Mouse (Mus musculus): Measurements from ENCODE around the gene Atp7b. TPM values are rescaled to one million over a fixed set of nuclear protein-coding genes. Genes with fewer than 3 reads are reported as not detected.
A peak's percentile ranks its signal among the peaks of the same experiment; 100 is the strongest.

The Atp7b gene
- polyA plus RNA-seq, 1 experiment from 2014 or later: 1.9 TPM

DNA sequence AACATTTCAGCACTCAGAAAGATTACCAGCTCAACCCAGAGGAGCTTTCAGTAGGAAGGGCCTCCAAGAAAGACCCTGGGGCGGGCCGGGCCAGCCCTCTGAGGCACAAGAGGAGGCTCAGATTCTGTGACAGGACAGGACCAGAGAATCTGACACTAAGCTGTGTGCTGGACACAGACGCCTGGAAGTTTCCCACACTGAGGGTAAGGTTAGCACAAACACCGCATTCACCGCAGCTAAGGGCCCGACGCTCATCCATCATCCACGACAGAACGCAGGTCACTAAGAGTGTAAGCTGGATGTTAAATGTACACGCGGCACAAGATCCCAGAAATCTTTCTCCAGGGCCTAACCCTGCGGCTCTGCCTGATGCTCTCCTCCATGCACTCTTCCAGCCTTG is 16.4 kb downstream of the Atp7b start:
- WGBS: 12% methylated on average over 12 of the region's 12 CpGs
- Histone ChIP-seq H3K9ac (no peak overlapping the region), H3K27me3 (ENCODE audit: insufficient read depth, low read length) (no peaks in the 10 kb centered on the region), H3K9me3 (ENCODE audit: low read depth, low read length) (no peaks in the 10 kb centered on the region), H3K4me2 (no peak overlapping the region), H3K4me1 (ENCODE audit: insufficient read depth) (no peaks in the 10 kb centered on the region), H3K27ac (ENCODE audit: low read depth) (no peak overlapping the region), H3K36me3 (ENCODE audit: insufficient read depth) (no peaks in the 10 kb centered on the region), H3K4me3 (ENCODE audit: low read depth, low read length) (no peak overlapping the region)
- TF ChIP-seq CTCF (IDR thresholded peaks at IDR 0.05; ENCODE audit: low read depth): no peak
- ATAC-seq (ENCODE audit: insufficient read depth) (no peak; the same call in 1 of the 2 replicates), DNase-seq (no peak)

DNA sequence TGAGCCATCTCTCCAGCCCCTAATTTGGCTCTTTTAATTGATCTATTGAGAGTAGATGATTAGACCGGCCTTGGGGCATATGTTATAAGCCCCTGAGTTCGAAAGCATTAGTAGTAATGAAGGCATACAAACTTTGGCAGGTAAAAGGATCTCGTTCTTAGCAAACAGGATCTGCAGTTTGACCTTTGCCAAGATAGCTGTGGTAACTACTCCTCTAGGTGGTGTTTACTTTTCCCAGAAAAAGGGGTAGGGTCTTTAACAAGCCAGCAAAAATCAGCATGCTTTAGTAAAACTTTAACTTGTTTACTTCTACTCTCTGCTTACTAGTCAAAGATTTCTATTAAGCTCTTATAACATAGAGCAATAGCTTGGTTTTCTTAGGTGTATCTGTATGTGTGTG is 17.6 kb downstream of the Atp7b start:
- WGBS: 64% methylated on average over 3 of the region's 3 CpGs
- H3K9ac ChIP-seq: no peak overlapping the region
- H3K36me3 ChIP-seq (ENCODE audit: insufficient read depth): no peaks in the 10 kb centered on the region
- H3K27me3 ChIP-seq (ENCODE audit: insufficient read depth, low read length): no peaks in the 10 kb centered on the region
- H3K4me2 ChIP-seq: no peak overlapping the region
- ATAC-seq (ENCODE audit: insufficient read depth): no peak
- TF ChIP-seq CTCF (IDR thresholded peaks at IDR 0.05; ENCODE audit: low read depth): no peak
- no peak overlapping the region for H3K4me3 ChIP-seq (ENCODE audit: low read depth, low read length)
- DNase-seq: no peak
- no peaks in the 10 kb centered on the region for H3K4me1 ChIP-seq (ENCODE audit: insufficient read depth)
- H3K27ac ChIP-seq (ENCODE audit: low read depth): no peak overlapping the region
- no peaks in the 10 kb centered on the region for H3K9me3 ChIP-seq (ENCODE audit: low read depth, low read length)

DNA sequence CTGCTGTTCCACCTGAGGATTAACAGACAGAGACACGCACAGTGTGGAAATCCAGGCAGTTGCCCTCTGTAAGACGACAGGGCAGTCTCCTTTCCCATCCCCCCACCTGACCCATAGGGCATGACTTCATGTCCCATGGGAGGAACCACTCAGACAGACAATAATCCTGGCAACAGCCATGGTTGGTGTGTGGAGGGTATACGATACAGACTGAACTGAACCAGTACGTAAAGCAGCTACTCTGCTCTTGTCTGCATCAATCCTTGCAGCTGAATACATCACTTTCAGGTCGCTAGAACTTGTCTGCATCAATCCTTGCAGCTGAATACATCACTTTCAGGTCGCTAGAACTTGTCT is 20.0 kb downstream of the Atp7b start:
- H3K27ac ChIP-seq (ENCODE audit: low read depth): no peak overlapping the region
- no peak for DNase-seq
- H3K27me3 ChIP-seq (ENCODE audit: insufficient read depth, low read length): no peaks in the 10 kb centered on the region
- H3K4me1 ChIP-seq (ENCODE audit: insufficient read depth): no peaks in the 10 kb centered on the region
- H3K9ac ChIP-seq: no peak overlapping the region
- no peak for TF ChIP-seq CTCF (IDR thresholded peaks at IDR 0.05; ENCODE audit: low read depth)
- whole genome bisulfite sequencing: 56% methylated on average over 6 of the region's 6 CpGs
- no peak overlapping the region for H3K4me2 ChIP-seq
- H3K4me3 ChIP-seq (ENCODE audit: low read depth, low read length): no peak overlapping the region
- no peak for ATAC-seq (ENCODE audit: insufficient read depth)
- no peaks in the 10 kb centered on the region for H3K36me3 ChIP-seq (ENCODE audit: insufficient read depth)
- H3K9me3 ChIP-seq (ENCODE audit: low read depth, low read length): no peaks in the 10 kb centered on the region

DNA sequence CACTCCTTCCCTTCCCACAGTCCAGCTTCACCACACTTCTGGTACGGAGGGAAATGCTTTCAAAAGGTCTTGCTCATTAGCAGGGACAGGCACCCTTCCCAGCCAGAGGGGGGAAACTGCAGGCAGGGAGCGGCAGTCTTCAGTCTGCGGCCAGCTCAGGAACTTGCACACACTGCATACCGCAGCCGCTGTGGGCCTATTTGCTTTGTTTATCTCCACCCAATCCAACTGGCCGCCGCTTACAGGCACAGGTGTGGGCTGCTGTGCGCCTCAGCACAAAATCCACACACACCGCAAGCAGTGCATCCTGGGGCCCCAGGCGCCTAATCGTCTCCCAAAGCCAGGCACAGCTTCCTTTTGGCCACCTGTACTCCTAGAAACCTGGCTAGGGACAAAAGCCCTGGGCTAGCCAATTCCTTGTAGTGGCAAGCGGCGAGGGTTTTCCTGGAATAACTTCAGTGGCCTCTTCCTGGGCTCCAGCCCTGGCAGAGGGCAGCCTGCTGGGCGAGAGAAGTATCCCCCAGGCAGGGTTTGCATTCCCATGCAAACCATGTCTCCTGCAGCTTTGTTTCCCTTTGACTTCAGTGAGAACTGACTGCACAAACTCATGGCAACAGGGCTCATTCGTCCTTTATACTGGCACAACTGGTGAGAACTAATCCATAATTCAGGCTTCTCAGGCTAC is 20.5 kb downstream of the Atp7b start:
- whole genome bisulfite sequencing: 10% methylated on average over 15 of the region's 15 CpGs
- H3K4me3 ChIP-seq (ENCODE audit: low read depth, low read length): peak overlapping the region; percentile 19

DNA sequence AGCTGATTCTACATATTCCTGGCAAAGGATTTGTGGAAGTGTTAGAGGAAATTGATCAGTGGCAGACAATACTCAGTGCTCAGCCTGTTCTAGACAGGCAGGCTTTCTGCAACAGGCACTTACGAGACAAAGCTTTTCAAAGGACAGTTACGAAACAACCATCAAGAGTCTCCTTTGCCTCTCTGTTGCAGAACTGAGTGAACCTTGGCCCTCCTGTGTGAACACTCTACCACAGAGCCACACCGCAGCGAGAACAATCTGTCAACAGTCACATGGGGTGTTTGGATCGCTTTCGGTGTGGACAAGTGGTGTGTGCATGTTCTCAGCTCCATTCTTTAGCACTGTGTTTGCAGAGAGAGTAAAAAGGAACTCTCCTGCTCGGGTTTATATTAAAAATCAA is 23.1 kb downstream of the Atp7b start:
- H3K27me3 ChIP-seq (ENCODE audit: insufficient read depth, low read length): no peaks in the 10 kb centered on the region
- no peak overlapping the region for H3K4me3 ChIP-seq (ENCODE audit: low read depth, low read length)
- DNase-seq (peak; percentile 29), ATAC-seq (ENCODE audit: insufficient read depth) (peak; percentile 53; the same call in 1 of the 2 replicates)
- TF ChIP-seq CTCF (IDR thresholded peaks at IDR 0.05; ENCODE audit: low read depth): no peak
- H3K36me3 ChIP-seq (ENCODE audit: insufficient read depth): no peaks in the 10 kb centered on the region
- H3K4me1 ChIP-seq (ENCODE audit: insufficient read depth): no peaks in the 10 kb centered on the region
- H3K9me3 ChIP-seq (ENCODE audit: low read depth, low read length): no peaks in the 10 kb centered on the region
- H3K27ac ChIP-seq (ENCODE audit: low read depth): no peak overlapping the region
- H3K4me2 ChIP-seq: no peak overlapping the region
- H3K9ac ChIP-seq: peak overlapping the region; percentile 16; the same call in 1 of the 2 replicates
- WGBS: 32% methylated on average over 7 of the region's 7 CpGs

More for the DNA sequence above, 20.5 kb downstream of the Atp7b start:
- no peaks in the 10 kb centered on the region for H3K27me3 ChIP-seq (ENCODE audit: insufficient read depth, low read length)
- H3K9me3 ChIP-seq (ENCODE audit: low read depth, low read length): no peaks in the 10 kb centered on the region
- no peak overlapping the region; the same call in 1 of the 2 replicates for H3K27ac ChIP-seq (ENCODE audit: low read depth)
- peak; percentile 56 for DNase-seq
- no peaks in the 10 kb centered on the region for H3K36me3 ChIP-seq (ENCODE audit: insufficient read depth)
- H3K4me1 ChIP-seq (ENCODE audit: insufficient read depth): no peaks in the 10 kb centered on the region
- TF ChIP-seq CTCF (IDR thresholded peaks at IDR 0.05; ENCODE audit: low read depth): no peak
- ATAC-seq (ENCODE audit: insufficient read depth): peak; percentile 88
- peak overlapping the region; percentile 20; the same call in 1 of the 2 replicates for H3K9ac ChIP-seq
- H3K4me2 ChIP-seq: peak overlapping the region; percentile 45

DNA sequence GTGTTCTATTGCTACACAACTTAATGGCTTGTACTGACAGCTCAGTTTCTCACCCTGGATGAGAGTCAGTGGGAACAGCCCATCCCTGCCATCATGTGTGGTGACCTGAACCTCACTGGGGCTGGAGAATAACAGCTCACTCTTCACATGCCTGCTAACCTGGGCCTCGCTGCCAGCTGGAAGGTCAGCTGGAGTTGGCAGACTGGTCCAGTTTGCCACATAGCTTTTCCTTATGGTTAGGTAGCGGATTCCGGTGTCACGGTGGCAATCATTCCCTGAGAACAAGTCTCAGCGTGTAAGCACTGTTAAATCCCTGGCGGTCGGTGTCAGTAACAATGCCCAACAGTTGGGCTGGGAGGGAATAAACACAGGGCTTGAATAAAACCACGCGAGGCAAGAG is 24.0 kb downstream of the Atp7b start:
- 93% methylated on average over 9 of the region's 9 CpGs for WGBS
- no peak overlapping the region for H3K4me2 ChIP-seq
- no peaks in the 10 kb centered on the region for H3K9me3 ChIP-seq (ENCODE audit: low read depth, low read length)
- H3K9ac ChIP-seq: no peak overlapping the region
- H3K27ac ChIP-seq (ENCODE audit: low read depth): no peak overlapping the region
- no peak for TF ChIP-seq CTCF (IDR thresholded peaks at IDR 0.05; ENCODE audit: low read depth)
- no peak overlapping the region for H3K4me3 ChIP-seq (ENCODE audit: low read depth, low read length)
- DNase-seq (no peak), ATAC-seq (ENCODE audit: insufficient read depth) (no peak)
- no peaks in the 10 kb centered on the region for H3K27me3 ChIP-seq (ENCODE audit: insufficient read depth, low read length)
- H3K36me3 ChIP-seq (ENCODE audit: insufficient read depth): no peaks in the 10 kb centered on the region
- H3K4me1 ChIP-seq (ENCODE audit: insufficient read depth): no peaks in the 10 kb centered on the region

DNA sequence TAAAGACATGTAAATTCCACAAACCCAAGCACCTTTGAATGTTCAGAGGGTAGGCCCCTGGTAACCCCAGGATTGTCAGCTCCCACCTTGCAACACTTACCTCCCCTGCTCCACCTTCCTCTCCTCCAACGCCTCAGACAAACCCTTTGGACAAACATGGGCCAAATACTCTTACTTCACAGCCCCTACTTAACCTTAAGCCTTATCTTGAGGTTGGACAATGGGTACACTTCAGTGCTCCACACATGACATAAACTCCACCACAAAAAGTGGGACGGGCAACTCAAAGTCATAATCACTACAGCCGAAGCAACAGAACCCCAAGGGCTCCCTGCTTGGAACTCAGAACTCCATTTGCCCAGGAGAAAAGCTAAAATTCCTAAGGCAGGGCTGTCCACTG is 29.1 kb downstream of the Atp7b start:
- DNase-seq (no peak), ATAC-seq (ENCODE audit: insufficient read depth) (no peak)
- H3K27ac ChIP-seq (ENCODE audit: low read depth): no peak overlapping the region
- H3K27me3 ChIP-seq (ENCODE audit: insufficient read depth, low read length): no peaks in the 10 kb centered on the region
- no peak overlapping the region for H3K4me2 ChIP-seq
- H3K4me3 ChIP-seq (ENCODE audit: low read depth, low read length): no peak overlapping the region
- H3K4me1 ChIP-seq (ENCODE audit: insufficient read depth): no peaks in the 10 kb centered on the region
- TF ChIP-seq CTCF (IDR thresholded peaks at IDR 0.05; ENCODE audit: low read depth): no peak
- no peak overlapping the region for H3K9ac ChIP-seq
- H3K9me3 ChIP-seq (ENCODE audit: low read depth, low read length): no peaks in the 10 kb centered on the region
- 66% methylated on average over 3 of the region's 3 CpGs for WGBS
- H3K36me3 ChIP-seq (ENCODE audit: insufficient read depth): no peaks in the 10 kb centered on the region

Measured in lung, embryonic 14.5 days (tissue).